Mouse (Mus musculus) adrenal gland (tissue): Measurements from ENCODE around the gene Myt1.

Experiments used
- intact Hi-C: fragments of 180-260 bp; cut with DNase I; formaldehyde crosslinking; loops from one replicate; pipeline ENCODE4 v1.15.1; 2025
- long read RNA-seq, 2 experiments: library from polyadenylated mRNA; unstranded; transcript quantifications; one replicate each; pipeline ENCODE4 v2.0.0; 2020; ENCODE audit warnings: borderline replicate concordance in 1 of 2; ENCODE audit not compliant: insufficient replicate concordance in 1 of 2

The Myt1 gene
- long read RNA-seq, experiment 1, partial matches to known transcripts = 0 of 1 reads
- long read RNA-seq, experiment 1, other reads (novel, unspliced or antisense) = 1 of 1 reads
- long read RNA-seq, experiment 2 = 0 reads

DNA sequence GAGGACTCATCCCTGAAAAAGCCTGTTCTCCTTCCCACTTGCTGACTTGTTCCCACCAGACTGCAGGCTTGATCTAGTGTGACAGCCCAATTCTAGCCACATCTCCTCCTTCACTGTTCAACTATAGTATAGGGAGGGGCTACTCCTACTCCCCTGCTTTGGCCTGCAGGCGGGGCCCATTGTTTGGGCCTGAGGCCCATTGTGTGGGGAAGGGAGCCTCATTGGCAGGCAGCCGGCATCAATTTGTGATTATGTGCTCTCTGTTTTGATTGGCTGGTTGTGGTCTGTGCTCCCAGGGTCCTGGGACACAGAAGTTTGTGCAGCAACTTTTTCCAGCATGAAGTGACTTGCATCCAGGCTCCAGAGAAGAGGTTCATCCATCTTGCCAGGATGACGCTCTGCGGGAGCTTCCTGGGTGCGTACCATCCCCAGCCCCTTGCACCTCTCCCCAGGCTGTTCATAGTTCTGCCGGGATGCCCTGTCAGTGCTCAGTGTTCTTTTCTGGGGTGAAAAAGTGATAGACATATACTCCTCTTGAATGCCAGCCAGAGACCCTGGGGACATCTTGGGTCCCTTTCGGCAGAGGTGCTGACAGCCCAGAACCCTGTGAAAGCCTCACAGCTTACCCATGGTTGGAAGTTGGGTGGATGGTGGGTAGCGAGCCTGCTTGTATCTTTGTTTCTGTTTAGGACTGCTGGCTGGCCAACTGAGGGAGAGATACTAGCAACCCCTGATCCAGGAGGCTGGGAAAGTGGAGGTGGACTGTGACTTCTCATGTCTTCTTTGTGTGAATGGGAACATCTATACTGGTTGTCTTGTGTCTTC is at the start of gene Myt1:
Gene Myt1, plus strand, starts transcription at position 327 of the 825 bp plus-strand sequence.
- intact Hi-C loops = no loop called here

DNA sequence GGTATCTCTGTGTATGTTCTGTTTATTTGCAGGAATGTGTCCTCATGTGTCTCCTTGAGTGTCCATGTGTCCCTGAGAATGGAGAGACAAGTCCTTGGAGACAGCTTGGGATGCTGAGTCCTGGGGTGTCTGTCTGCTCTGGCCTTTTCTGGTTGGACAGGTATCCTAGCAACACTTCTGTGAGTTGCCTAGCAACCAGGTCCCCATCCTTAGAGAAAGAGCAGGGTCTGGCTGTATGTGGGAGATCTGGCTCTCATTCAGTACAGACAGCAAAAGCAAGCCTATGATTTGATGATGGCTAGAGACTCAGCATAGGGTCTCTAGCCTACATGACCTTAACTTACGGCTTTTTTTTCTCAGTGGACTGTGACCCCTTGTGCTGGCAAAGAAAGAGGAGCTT is 49.4 kb upstream of the Myt1 start:
- intact Hi-C loops = no loop called here

DNA sequence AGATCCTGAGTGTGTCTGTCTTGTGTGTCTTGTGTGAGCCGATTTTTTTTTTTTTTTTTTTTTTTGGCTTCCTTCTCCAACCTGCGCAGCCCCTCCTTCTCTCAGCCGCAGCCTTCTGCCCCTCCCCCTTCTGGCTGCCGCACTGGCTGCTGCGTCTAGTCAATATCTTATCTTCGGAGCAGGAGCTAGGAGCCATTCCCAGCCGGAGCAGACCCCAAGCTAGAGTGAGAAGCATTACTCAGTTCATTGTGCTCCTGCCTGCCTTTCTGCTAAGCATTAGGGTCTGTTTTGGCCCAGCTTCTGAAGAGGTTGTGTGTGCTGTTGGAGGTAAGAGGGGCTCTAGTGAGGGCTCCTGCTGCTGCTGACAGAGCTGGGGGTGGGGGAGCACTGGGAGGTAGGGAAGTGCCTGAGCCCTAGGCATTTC is 48.2 kb upstream of the Myt1 start, which contains the start of gene Oprl1:
Gene Oprl1, plus strand, starts transcription at position 114 of the 424 bp plus-strand sequence.
- intact Hi-C loops = no loop called here

DNA sequence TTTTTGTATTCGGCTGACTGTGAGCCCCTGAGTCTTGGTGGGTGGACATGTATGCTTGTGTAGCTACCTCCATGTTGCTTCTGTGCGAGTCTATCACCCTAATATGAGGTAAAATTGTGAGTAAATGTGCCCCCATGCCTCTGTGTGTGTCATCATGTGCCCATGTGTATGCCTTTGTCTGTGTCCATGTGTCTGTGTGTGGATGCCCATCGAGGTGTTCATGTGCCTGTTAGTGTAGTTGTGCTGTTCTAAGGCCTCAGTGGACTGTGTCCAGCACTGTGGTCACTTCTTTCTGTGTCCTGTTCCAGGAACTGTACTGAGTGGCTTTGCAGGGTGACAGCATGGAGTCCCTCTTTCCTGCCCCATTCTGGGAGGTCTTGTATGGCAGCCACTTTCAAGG is 47.8 kb upstream of the Myt1 start:
- intact Hi-C loops = no loop called here

DNA sequence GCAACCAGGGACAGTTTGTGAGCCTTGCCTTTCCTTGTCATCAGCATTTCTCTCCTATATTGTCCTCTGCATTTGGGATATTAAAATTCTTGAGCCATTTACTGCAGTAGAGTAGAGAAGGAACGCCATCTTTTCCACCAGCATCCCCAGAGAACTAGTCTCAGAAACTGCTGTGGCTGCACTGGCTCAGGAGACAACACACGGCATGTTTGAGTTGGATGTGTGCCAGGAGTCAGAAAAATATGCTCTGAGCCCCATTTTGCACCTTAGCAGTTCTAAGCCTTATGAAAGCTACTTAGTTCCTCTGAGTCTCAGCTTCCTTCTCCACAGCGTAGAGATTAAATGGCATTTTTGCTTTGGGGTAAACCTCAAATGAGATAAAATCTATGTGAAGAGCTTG is 46.1 kb upstream of the Myt1 start:
- intact Hi-C loops = no loop called here

GRCm38 (mm10) chr2:181720061-181720460 is 43.1 kb upstream of the Myt1 start:
- intact Hi-C loops = loop anchor here (10.0 kb wide), 1 partner anchor 145 kb away; the partner anchor contains the start of gene Polr3k

GRCm38 (mm10) chr2:181721200-181721599 is 41.9 kb upstream of the Myt1 start:
- intact Hi-C loops = loop anchor here (10.0 kb wide), 1 partner anchor 144 kb away; the partner anchor contains the start of gene Polr3k

- intact Hi-C loops = loop anchor here (10.0 kb wide), 1 partner anchor 143 kb away; the partner anchor contains the start of gene Polr3k
These were observed 40.9 kb upstream of the Myt1 start for GRCm38 (mm10) chr2:181722213-181722612.

DNA sequence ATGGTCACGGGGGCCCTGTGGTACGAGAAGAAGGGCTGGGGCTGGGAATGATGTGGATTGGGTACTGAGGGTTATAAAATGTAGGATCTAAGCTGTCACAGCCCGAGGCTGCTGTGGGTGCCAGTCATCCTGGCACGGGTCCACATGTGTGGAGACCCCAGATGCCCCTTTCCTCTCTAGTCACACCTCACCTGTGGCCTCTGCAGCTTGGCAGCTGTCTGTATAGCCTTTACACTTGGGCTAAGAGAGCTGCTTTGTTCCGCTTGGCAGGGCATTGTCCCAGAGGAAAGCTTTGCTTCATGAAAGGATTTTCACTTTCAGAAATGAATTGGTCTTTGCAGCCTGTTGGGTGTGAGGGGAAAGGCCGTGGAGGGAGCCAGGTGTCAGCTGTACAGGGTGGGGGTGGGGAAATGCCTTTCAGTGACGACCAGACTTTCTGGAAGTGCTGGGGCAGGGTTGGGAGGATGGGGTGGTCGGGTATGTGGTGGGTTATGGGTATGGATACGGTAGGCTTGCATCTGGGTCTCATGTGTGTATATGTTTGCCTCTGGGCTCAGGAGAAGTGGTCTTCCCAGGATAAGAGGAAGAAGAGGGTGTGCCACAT is 35.4 kb upstream of the Myt1 start:
- intact Hi-C loops = loop anchor here (10.0 kb wide), 1 partner anchor 137 kb away; the partner anchor contains the start of gene Polr3k

DNA sequence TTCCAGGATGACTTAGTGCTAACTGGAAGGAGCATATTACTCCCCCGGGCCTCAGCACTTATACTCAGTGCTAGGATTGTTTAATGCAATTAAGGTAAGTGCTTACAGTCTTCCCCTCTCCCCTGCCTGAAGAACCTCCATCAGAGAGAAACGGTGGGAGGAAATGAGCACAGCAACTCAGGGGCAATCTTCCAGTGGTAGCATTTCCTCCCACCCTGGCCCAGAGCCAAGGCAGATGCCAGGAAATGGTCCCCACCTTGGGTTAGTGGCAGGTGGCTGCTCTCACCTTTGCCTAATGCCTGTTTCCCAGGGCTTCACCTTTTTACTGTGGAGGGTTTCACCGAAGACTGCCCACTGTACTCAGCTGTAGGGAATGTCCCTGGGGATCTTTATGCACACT is 33.1 kb upstream of the Myt1 start:
- intact Hi-C loops = no loop called here

DNA sequence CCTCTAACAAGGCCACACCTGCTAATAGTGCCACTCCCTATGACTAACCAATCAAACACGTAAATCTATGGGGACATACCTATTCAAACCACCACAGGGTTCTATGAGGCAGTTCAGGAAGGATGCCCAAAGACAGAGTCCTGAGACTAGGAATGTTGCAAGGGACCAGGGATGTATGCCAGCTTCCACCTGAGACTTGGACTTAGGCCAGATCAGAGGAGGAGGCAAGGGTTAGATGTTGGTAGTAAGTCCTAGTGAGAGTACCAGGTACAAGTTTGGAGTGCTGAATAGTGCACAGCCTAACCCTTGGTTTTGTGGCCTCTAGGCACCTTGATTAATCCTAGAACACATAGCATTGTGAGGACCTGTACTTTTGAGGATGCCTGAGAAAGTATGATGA is 10.5 kb upstream of the Myt1 start:
- intact Hi-C loops = no loop called here

- intact Hi-C loops = no loop called here
These were observed 4.9 kb upstream of the Myt1 start for GRCm38 (mm10) chr2:181758147-181758725.

- intact Hi-C loops = no loop called here
These were observed 4.1 kb upstream of the Myt1 start for GRCm38 (mm10) chr2:181759041-181759440.

GRCm38 (mm10) chr2:181763886-181764527 is 875 bp downstream of the Myt1 start:
- intact Hi-C loops = no loop called here

DNA sequence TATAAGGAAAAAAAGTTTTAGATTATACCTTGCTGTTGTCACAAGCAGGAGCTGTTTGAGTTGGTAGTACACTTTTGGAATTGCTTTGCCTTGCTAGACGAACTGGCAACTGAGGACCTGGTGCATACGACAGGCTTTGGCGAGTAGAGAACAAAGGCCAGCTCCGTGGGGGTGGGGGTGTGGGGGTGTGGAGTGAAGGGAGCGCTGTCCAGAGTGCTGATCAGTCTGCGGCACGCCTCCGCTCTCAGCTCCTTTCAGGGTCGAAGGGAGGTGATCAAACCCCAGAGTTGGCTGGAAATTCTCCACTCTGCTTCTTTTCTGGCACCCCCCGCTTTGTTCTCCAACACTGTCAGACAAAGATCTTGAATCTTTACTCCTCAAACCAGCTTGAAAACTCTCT is 1.5 kb downstream of the Myt1 start:
- intact Hi-C loops = no loop called here

DNA sequence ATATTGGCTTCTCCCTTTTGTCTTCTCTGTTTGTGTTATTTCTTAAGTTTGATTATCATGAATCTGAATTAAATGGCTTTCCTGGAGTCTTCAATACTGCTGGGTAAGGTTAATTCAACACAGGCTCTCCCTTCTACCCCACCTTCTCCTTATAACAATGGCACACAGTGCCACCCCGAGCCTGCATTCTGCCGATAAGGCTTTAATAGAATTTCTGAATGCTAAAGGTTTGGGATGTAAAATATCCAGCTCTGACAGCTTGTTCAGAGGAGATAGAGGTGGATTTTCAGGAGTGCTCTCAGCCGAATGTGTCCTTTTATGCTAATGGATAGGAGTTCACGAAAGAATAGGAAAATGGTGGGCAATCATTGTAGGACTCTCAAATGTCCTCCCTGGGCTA is 2.1 kb downstream of the Myt1 start:
- intact Hi-C loops = no loop called here

DNA sequence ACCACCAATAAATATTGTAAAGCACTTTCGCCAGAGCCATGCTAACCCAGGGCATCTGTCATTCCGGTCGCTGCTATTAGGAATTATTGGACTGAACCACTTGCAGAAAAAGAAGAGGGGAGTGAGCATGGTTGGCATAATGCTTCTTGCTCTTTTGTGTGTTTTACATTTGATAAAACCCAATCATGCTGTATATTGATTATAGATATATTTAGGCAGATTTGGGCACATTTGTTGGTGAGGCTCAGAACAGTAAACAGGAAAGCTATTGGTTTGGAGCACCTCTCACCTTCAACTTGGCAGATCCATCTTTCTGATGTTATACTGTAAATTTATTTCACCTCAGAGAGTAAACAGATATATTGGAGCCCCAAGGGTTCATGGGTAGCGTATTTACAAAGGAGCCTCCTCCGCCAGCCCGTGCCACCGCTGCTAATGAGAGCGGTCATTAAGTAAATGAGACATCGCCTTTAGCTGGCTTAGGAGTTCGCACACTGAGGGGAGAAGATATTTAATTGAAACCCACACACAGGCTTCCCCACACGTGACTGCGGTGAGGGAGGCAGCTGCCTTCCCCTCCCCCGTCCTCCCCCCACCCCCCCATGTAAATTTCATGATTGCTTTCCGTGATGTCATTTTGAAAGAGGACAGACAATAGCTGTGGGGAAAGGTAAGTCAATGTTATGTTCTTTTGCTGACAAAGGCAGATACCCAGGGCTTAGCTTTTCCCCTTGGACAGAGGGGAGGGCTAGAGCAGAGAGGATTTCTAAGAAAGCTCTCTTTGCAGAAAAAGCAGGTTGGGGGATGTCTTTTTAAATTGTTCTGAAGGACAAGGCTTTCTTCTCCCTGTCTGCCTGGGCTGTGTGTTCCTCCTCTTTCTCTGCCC is 3.8 kb downstream of the Myt1 start:
- intact Hi-C loops = no loop called here

DNA sequence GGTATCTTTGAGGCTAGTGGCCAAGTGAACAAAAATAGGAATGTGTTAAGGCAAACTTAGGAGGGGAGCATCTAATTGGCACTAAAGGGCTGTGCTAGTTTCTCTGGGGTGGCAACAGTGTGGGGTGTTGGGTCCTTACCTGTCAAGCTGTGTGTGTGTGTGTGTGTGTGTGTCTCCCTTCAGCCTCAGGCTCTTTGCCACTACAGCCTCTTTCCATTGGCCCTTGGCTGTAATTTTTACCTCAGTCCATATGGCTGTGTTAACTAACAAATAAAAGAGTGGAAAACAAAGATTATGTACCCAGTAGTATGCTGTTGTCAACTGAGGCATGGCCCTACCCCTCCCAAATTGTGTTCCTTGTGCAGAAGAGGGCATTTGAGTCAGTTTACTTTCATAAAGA is 5.3 kb downstream of the Myt1 start:
- intact Hi-C loops = no loop called here

DNA sequence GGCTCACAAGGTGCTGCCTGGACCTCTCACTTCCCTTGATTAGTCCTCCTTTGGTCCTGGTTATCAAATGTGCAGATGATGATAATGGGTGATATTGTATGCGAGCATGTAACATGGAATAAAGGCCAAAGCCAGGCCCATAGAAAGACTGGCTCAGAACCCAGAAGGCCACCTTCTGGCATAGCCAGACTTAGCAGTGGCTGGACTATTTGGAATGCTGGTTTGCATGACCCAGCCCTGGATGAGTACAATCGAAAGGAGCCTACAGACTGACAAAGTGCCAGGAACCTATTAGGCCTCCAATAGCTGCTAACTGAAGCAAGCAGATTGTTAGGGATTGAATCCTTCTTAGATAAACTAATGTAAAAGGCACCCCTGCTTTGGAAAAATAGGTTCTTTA is 6.3 kb downstream of the Myt1 start:
- intact Hi-C loops = no loop called here

- intact Hi-C loops = no loop called here
These were observed 10.1 kb downstream of the Myt1 start for GRCm38 (mm10) chr2:181773203-181773602.
